Mouse (Mus musculus) embryonic facial prominence, embryonic 11.5 days (tissue): ENCODE results near the gene Tceal8. TPM values are rescaled to one million over a fixed set of nuclear protein-coding genes. Genes with fewer than 3 reads are reported as not detected.
"Not testable (repeated sequence)": the region's sequence is repeated elsewhere in the genome, so short reads cannot be mapped to it uniquely, and the experiment has no call there.

ENCODE experiments used
- ATAC-seq: fragments of 200-750 bp; cut with Nextera tagmentation; replicated peaks from 2 replicates; pipeline ENCODE4 v1.8.0; 2017; ENCODE audit warnings: low read depth; ENCODE audit not compliant: insufficient number of reproducible peaks, low FRiP score, low TSS enrichment
- DNase-seq: peaks from one replicate; pipeline ENCODE4 v3.0.0-alpha.2; 2015; ENCODE audit warnings: low spot score
- H3K27ac ChIP-seq: fragments of 300-500 bp; sonication (generic); replicated peaks from 2 replicates; pipeline ENCODE4 v1.5.1; 2014; ENCODE audit warnings: mild to moderate bottlenecking, low read depth, low read length, control low read depth
- H3K27me3 ChIP-seq: fragments of 300-500 bp; sonication (generic); 2 replicates; pipeline ENCODE4 v1.6.1; 2014; ENCODE audit warnings: mild to moderate bottlenecking, low read length, moderate library complexity, mixed read lengths; ENCODE audit not compliant: control insufficient read depth, insufficient read depth
- H3K36me3 ChIP-seq: fragments of 300-500 bp; sonication (generic); replicated peaks from 2 replicates; pipeline ENCODE4 v1.6.1; 2014; ENCODE audit warnings: low read depth, mild to moderate bottlenecking, low read length, moderate library complexity, mixed read lengths; ENCODE audit not compliant: control insufficient read depth, insufficient read depth
- H3K4me1 ChIP-seq: fragments of 300-500 bp; sonication (generic); 2 replicates; pipeline ENCODE4 v1.6.1; 2014; ENCODE audit warnings: low read length, mixed read lengths; ENCODE audit not compliant: control insufficient read depth, insufficient read depth
- H3K4me2 ChIP-seq: fragments of 300-500 bp; sonication (generic); 2 replicates; pipeline ENCODE4 v1.6.1; 2014; ENCODE audit warnings: low read depth, mild to moderate bottlenecking, control low read depth, low read length, moderate library complexity
- H3K4me3 ChIP-seq: fragments of 300-500 bp; sonication (generic); 2 replicates; pipeline ENCODE4 v1.5.1; 2014; ENCODE audit warnings: low read depth, low read length, control low read depth
- H3K9ac ChIP-seq: fragments of 300-500 bp; sonication (generic); replicated peaks from 2 replicates; pipeline ENCODE4 v1.6.1; 2014; ENCODE audit warnings: mild to moderate bottlenecking, control low read depth, low read length
- H3K9me3 ChIP-seq: fragments of 300-500 bp; sonication (generic); replicated peaks from 2 replicates; pipeline ENCODE4 v1.6.1; 2016; ENCODE audit warnings: mild to moderate bottlenecking, low read length, inconsistent platforms, mixed read lengths; ENCODE audit not compliant: control insufficient read depth
- WGBS: fragments of 180-500 bp; shearing (Covaris S2); extraction: QIAGEN DNeasy Blood & Tissue Kit; methylation state at CpG from one replicate; pipeline ENCODE4 v1.1.7; 2014; 5-methylcytosine and 5-hydroxymethylcytosine counted together
- polyA plus RNA-seq: library from polyadenylated mRNA; unstranded; fragments of >200 nt; fragmentation: Nextera tagmentation; extraction: Ambion mirVana; gene quantifications from 2 replicates; pipeline ENCODE4 v1.2.1, GENCODE M21; 2014

Tceal8 gene
- 268 and 299 TPM in 2 replicates for polyA plus RNA-seq

DNA sequence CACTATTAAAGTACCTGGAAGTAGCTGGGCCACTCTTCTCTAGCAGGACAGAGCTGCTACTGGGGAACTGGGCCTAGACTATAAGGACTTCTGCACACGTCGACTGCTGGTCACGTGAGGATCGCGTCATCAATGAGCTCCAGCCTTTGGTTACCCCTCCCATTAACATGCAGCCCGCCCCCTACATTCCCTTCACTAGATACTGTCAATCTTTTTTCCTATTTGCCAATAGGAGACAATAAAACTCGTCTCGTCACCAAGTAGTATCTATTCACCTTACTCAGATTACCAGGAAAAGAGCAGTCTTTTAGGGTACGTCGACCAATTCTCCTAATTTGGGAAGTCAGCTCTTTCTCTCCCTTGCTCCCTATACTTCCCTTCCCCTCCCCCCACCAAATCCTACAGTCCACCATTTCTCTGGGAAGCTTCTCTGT lies at the start of gene Tceal8:
Tceal8 (minus strand) TSS at position 225 of the 434 bp plus-strand sequence.
- Histone ChIP-seq H3K4me3 (peak within 1 kb of the TSS; percentile 52), H3K27me3 (no peaks in the 10 kb centered on the region), H3K9ac (peak within 1 kb of the TSS; percentile 75), H3K27ac (peak within 1 kb of the TSS; percentile 66), H3K36me3 (no peaks in the 10 kb centered on the region), H3K9me3 (no peaks in the 10 kb centered on the region), H3K4me2 (peak within 1 kb of the TSS; percentile 37), H3K4me1 (no peaks in the 10 kb centered on the region)
- peak; percentile 93 for ATAC-seq
- WGBS: 12% methylated on average over 10 of the region's 10 CpGs
- peak; percentile 90 for DNase-seq

DNA sequence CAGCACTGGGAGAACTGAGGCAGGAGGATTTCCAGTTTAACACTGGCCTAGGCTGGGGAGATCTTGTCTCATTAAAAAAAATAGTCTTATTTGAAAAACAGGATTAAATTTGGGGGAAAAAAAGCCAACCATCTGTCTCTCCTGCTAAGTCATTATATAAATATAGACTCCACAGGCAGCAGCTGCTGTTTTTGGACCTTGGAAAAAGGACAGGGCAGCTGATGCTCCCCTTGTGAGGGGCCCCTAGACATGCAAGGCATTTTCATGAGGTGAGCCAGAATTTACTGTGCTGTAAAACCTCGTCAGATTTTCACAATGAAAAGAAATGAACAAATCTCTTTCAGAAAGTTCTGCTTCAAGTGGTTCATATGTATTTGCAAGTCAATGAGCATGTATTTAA lies 44.2 kb upstream of the Tceal8 start:
- Histone ChIP-seq H3K9ac (no peak overlapping the region), H3K9me3 (no peaks in the 10 kb centered on the region), H3K4me2 (no peak overlapping the region), H3K27me3 (no peaks in the 10 kb centered on the region), H3K4me1 (no peaks in the 10 kb centered on the region), H3K36me3 (no peaks in the 10 kb centered on the region), H3K4me3 (no peak overlapping the region), H3K27ac (no peak overlapping the region)
- WGBS: 81% methylated on average over 1 of the region's 1 CpGs
- no peak for DNase-seq
- no peak for ATAC-seq

DNA sequence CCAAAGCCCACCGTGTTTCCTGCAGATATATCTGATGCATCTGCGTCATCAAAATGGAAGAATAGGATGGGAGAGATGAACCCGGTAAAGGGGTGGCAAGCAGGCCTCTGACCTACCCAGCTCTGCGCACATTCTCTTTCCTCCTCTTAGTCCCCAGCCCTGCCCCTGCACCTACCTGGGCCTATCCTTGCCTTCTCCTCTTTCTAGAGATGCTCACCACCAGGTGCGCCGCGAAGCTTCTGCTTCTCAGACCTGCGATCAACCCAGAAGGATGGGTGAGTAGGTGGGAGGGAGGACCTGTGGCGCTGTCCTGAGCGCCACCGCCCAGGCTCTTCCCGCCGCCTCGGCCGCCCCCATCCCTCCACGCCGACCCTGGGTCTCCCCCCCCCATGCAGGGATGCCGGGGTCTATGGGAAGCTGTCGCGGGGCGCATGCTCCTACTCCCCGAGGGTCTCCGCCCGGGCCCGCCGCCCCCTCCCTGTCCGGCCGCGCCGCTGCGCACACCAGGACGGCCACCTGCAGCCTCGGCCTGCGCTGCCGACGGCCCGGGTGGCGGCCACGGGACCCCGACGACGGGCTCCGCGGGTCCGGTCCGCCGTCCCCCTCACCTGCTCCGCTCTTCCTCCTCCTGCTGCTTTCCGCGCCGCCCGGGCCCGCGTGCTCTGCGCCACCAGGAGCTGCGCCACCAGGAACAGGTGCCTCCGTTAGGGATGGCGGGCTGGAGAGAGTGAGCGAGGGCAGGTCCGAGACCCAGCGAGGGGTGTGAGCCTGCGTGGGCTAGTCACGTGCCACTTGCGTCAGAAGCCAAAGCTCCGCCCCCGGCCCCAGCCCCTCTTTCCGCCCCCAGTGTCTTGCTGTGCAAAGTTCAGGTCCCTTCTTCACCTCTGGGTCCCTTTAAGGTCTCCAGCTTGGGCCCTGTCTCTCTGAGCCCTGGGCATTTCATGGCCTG lies 42.9 kb upstream of the Tceal8 start, which contains the start of the genes Tceal7 and Bex1:
Tceal7 (plus strand) TSS at position 51 of the 949 bp plus-strand sequence.
Bex1 (minus strand) TSS at position 785 of the 949 bp plus-strand sequence.
- H3K9ac ChIP-seq, H3K36me3 ChIP-seq, H3K27ac ChIP-seq, H3K9me3 ChIP-seq, H3K27me3 ChIP-seq, H3K4me1 ChIP-seq, DNase-seq: not testable (repeated sequence)
- peak; percentile 89 for ATAC-seq
- Histone ChIP-seq H3K4me3 (peak within 1 kb of the TSS; percentile 33), H3K4me2 (peak within 1 kb of the TSS; percentile 33)
- WGBS: 19% methylated on average over 9 of the region's 67 CpGs

DNA sequence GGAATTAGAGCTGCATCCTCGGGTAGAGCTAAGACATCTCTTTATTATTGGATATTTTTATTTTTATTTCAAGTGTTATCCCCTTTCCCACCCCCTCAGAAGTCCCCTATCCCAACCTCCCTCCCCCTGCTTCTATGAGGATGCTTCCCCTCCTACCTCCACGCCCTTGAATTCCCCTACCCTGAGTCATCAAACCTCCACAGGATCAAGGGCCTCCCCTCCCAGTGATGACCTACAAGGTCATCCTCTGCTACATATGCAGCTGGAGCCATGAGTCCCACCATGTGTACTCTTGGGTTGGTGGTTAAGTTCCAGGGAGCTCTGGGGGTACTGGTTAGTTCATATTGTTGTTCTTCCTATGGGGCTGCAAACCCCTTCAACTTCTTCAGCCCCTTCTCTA lies 41.3 kb upstream of the Tceal8 start:
- ATAC-seq (no peak), DNase-seq (no peak)
- H3K4me2 ChIP-seq: no peak overlapping the region
- H3K27ac ChIP-seq: no peak overlapping the region
- H3K9me3 ChIP-seq: no peaks in the 10 kb centered on the region
- no peaks in the 10 kb centered on the region for H3K27me3 ChIP-seq
- H3K4me3 ChIP-seq: no peak overlapping the region
- H3K4me1 ChIP-seq: no peaks in the 10 kb centered on the region
- no peak overlapping the region for H3K9ac ChIP-seq
- no peaks in the 10 kb centered on the region for H3K36me3 ChIP-seq
- WGBS: 71% methylated on average over 2 of the region's 2 CpGs

DNA sequence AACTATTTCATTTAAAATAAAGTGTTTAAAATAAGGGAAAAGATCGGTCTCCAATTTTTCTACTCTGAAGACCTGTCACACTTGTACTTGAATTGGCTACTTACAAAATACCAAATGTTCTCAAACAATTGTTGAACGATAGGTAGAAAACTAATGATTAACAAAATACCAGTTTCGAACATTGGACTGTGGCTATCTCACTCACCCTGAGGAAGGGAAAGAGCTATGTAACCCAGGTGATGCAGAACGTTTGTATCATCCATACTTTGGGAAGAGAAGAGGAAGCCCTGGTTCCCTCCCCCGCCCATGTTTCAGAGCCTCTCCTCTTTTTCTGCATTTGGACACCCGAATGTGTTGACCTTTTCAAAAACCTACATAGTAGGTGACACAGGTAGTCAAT lies 32.3 kb upstream of the Tceal8 start:
- Histone ChIP-seq H3K9ac (no peak overlapping the region), H3K36me3 (no peaks in the 10 kb centered on the region), H3K9me3 (no peaks in the 10 kb centered on the region), H3K27ac (no peak overlapping the region), H3K4me2 (no peak overlapping the region), H3K4me3 (no peak overlapping the region), H3K4me1 (no peaks in the 10 kb centered on the region), H3K27me3 (no peaks in the 10 kb centered on the region)
- no peak for DNase-seq
- WGBS: 82% methylated on average over 6 of the region's 6 CpGs
- no peak for ATAC-seq

DNA sequence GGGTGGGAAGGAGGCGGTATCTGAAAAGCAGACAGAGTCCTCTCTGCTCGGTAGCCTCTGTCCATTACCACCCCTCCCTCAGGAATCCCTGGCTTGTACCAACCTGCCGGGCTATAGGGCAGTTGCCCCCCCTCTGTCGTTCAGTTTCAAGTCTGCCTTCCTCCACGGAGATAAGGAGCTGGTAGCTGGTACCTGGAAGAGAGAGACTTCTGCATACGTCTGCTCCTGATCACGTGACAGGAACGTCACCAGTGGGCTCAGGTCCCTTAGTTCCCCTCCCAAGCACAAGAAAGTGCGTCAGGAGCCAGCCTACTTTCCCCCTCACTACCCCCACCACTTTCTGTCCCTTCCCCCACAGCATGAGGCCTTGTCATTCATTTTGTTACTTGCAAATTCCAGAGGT lies 31.5 kb upstream of the Tceal8 start, which contains the start of gene Tceal5:
Tceal5 (minus strand) TSS at position 213 of the 403 bp plus-strand sequence.
- H3K27ac ChIP-seq: no peak within 1 kb of the TSS
- H3K36me3 ChIP-seq: no peaks in the 10 kb centered on the region
- no peak within 1 kb of the TSS for H3K9ac ChIP-seq
- H3K4me1 ChIP-seq: no peaks in the 10 kb centered on the region
- WGBS: 19% methylated on average over 9 of the region's 9 CpGs
- H3K9me3 ChIP-seq: no peaks in the 10 kb centered on the region
- peak within 1 kb of the TSS; percentile 36 for H3K4me3 ChIP-seq
- H3K4me2 ChIP-seq: peak within 1 kb of the TSS; percentile 27
- DNase-seq (peak; percentile 66), ATAC-seq (peak; percentile 80)
- no peaks in the 10 kb centered on the region for H3K27me3 ChIP-seq

DNA sequence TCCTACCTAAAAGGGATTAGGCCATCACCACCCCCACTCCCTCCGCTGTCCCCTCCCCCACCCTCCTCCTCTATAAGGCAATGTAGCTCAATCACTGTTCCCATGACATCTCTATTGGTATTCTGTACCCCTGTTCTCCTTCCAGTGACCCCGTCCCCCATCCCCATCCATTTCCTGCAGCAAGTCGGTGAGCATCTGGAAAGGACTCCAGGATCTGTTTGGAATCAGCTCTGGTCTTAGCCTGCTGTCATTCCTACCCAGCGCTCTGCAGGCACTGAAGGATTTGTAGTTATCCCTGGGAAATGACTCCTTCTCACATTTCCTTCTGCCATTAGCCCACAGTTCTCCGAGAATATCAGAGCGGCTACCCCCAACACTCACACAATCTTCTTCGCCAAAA lies 31.1 kb upstream of the Tceal8 start:
- Histone ChIP-seq H3K4me1 (no peaks in the 10 kb centered on the region), H3K36me3 (no peaks in the 10 kb centered on the region), H3K9me3 (no peaks in the 10 kb centered on the region), H3K4me2 (peak overlapping the region; percentile 27), H3K27ac (no peak overlapping the region), H3K9ac (no peak overlapping the region), H3K4me3 (peak overlapping the region; percentile 36), H3K27me3 (no peaks in the 10 kb centered on the region)
- ATAC-seq: peak; percentile 39; the same call in 1 of the 2 replicates
- DNase-seq: no peak
- 24% methylated on average over 7 of the region's 7 CpGs for WGBS

DNA sequence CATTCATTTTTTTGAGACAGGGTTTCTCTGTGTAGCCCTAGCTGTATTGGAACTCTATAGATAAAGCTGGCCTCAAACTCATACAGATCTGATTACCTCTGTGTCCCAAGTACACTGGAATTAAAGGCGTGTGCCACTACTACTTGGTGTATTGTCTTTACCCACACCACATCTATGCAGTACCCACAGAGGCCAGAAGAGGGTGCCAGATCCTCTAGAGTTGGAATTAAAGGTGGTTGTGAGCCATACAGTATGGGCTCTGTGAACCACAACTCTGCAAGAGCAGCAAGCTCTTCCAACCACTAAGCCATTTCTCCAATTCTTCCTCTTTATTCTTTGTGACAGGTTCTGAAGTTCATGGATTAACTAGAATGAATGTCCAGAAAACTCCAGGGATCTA lies 24.7 kb upstream of the Tceal8 start:
- no peak overlapping the region for H3K4me2 ChIP-seq
- H3K36me3 ChIP-seq: no peaks in the 10 kb centered on the region
- WGBS: 60% methylated on average over 1 of the region's 1 CpGs
- H3K9ac ChIP-seq: no peak overlapping the region
- ATAC-seq (no peak), DNase-seq (peak; percentile 44)
- no peaks in the 10 kb centered on the region for H3K9me3 ChIP-seq
- H3K27ac ChIP-seq: no peak overlapping the region
- no peaks in the 10 kb centered on the region for H3K27me3 ChIP-seq
- H3K4me3 ChIP-seq: no peak overlapping the region
- no peaks in the 10 kb centered on the region for H3K4me1 ChIP-seq
